Mouse (Mus musculus): ENCODE measurements around the gene Pptc7.

DNA sequence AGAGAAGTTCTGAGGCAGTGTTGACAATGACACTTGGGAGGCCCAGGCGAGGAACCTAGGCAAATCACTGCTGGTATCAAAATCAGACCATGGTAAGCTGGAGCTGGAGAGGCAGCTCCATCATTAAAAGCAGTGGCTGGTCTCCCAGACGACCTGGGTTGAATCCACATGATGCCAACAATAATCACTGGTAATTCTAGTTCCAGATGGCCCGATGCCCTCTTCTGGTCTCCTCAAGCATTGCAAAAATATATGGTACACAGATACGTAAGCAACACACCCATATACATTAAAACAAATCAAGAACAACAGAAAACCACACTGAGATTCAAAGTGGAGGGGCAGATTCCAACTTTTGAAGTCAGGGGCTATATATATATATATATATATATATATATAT lies 61.6 kb downstream of the Pptc7 start:
- TF ChIP-seq CTCF (IDR thresholded peaks at IDR 0.05; ENCODE audit: extremely low read depth, insufficient read length, insufficient replicate concordance, low read depth, low read length), result no peak
- no peak for TF ChIP-seq POLR2A (IDR thresholded peaks at IDR 0.05; ENCODE audit: low read depth, low read length)

All from small intestine, adult 2 months (tissue).